Mouse (Mus musculus): Measurements from ENCODE around the gene Hnrnpab. TPM values are rescaled to one million over a fixed set of nuclear protein-coding genes. Genes with fewer than 3 reads are reported as not detected.

Hnrnpab gene
- polyA plus RNA-seq (2012), result 1,108 and 1,319 TPM in 2 replicates

GRCm38 (mm10) chr11:51606447-51607095 is at the start of gene Hnrnpab:
Gene Hnrnpab (minus strand): TSS chr11:51606847.

GRCm38 (mm10) chr11:51650691-51651515 is 44.3 kb upstream of the Hnrnpab start, which contains the start of the genes N4bp3 and D930048N14Rik:
Gene N4bp3 (minus strand): TSS chr11:51650842.
Gene D930048N14Rik (plus strand): TSS chr11:51650954.

GRCm38 (mm10) chr11:51635525-51636322 is 29.1 kb upstream of the Hnrnpab start, which contains the start of gene Rmnd5b:
Gene Rmnd5b (minus strand): TSS chr11:51635896.

GRCm38 (mm10) chr11:51619409-51620060 is 12.9 kb upstream of the Hnrnpab start, which contains the start of gene Nhp2:
Gene Nhp2 (plus strand): TSS chr11:51619735.

GRCm38 (mm10) chr11:51584431-51585248 is 22.0 kb downstream of the Hnrnpab start, which contains the start of gene Phykpl:
Gene Phykpl (plus strand): TSS chr11:51584757.

Other genes starting within 250 kb of the Hnrnpab start
- 6.8 and 9.8 TPM in 2 replicates for gene Phykpl, start 22.1 kb downstream of the Hnrnpab start, polyA plus RNA-seq (2012)
- 169 and 172 TPM in 2 replicates for gene Nhp2, start 12.9 kb upstream of the Hnrnpab start, polyA plus RNA-seq (2012)
- 30.9 and 43.5 TPM in 2 replicates for gene Rmnd5b, start 29.0 kb upstream of the Hnrnpab start, polyA plus RNA-seq (2012)
- 32.2 and 48.5 TPM in 2 replicates for gene N4bp3, start 44.0 kb upstream of the Hnrnpab start, polyA plus RNA-seq (2012)
- gene D930048N14Rik, start 44.1 kb upstream of the Hnrnpab start, polyA plus RNA-seq (2012), result 0.39 and 0.89 TPM in 2 replicates
- 1.1 and 1.9 TPM in 2 replicates for gene 0610009B22Rik, start 82.0 kb upstream of the Hnrnpab start, polyA plus RNA-seq (2012)
- 19.9 and 22.4 TPM in 2 replicates for gene Sec24a, start 156.8 kb upstream of the Hnrnpab start, polyA plus RNA-seq (2012)
- gene Sar1b, start 156.8 kb upstream of the Hnrnpab start, polyA plus RNA-seq (2012), result 4.1 and 4.4 TPM in 2 replicates

Data from megakaryocyte-erythroid progenitor cell, adult 5 weeks (primary cell).